Mouse (Mus musculus) cerebellum, adult 18-20 months (tissue): Measurements from ENCODE around the gene Inka2.
"Not testable (repeated sequence)": the region's sequence is repeated elsewhere in the genome, so short reads cannot be mapped to it uniquely, and the experiment has no call there.

Source experiments
- DNase-seq, 2 experiments: peaks; one replicate each; pipeline ENCODE4 v3.0.0; 2021

Gene Inka2

DNA sequence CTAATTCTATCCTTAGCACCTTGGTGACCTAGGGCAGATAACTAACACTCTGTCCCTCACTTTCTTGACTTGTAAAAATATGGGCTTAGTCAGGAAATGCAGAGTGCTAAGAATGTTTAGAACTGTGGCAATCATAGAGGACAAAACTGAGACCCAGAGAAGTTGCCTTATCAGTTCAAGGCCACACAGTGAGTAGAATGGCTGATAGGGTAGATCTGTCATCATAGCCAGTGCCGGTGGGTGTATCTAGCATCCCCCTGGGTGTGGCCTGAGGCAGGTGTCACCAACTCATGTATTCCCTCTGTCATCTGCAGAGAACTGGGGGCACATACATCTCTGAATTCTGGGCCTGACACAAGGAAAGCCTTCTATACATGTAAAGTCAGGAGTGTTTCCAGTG lies 6.1 kb upstream of the Inka2 start:
- DNase-seq: no peak

DNA sequence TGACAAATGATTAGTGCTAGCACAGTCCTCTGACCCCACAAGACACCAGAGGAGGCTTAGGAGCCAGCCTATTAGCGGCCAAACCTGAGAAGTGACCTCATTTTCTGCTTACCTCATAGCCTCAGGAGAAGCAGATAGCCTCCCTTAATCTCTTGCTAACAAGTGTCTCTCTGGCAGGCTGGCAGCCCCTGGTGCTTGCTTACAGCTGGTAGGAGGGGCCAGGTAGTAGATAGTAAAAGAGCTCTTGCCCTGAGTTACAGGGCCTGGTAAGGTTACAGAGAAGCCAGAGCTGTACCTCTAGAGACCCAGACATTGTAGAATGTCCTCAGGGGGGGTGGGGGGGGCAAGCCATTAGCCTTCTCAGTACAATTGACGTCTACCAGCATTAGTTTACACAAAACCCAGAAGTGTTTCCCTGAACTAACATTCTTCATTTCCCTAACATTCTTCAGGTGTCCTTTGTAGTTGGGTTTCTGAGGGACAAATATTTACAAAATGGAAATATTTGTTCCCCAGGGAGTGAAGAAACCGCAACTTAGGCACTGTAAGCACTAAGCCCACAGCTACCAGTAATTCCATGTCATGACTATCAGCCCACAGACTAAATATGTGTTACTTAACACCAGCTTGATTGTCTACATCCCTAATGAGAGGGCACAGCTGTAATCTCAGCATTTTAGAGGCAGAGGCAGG lies 5.0 kb upstream of the Inka2 start:
- no peak for DNase-seq

DNA sequence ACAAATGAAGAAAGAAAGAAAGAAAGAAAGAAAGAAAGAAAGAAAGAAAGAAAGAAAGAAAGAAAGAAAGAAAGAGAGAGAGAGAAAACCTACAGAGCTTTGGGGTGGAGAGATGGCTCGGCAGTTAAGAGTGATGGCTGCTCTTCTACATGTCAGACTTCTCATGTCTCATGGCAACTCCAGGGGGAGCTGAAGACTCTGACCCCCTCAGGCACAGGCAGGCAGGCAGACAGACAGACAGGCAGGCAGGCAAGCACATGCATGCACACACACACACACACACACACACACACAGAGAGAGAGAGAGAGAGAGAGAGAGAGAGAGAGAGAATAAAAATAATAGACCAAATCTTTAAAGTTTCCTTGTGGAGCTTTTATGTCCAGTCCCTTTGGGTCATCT lies 3.6 kb upstream of the Inka2 start:
- DNase-seq: not testable (repeated sequence)

DNA sequence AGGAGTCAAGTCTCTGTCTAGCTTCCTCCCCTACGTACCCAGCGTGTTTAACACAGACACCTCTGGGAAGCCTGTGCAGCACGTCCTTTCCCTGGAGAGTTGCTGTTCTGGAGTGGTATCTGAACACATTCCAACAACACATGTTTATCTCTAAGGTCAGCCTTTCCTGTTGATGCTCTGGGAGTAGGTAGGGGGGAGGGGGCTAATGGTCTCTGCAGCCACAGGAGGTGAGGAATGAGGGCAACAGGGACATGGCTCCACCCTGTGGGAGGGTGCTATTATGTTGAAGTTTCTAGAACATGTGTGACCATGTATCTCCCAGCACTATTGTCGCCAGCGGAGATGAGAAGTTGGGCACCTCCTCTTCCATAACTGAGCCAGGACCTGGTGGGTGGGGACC lies 3.0 kb upstream of the Inka2 start:
- no peak for DNase-seq

DNA sequence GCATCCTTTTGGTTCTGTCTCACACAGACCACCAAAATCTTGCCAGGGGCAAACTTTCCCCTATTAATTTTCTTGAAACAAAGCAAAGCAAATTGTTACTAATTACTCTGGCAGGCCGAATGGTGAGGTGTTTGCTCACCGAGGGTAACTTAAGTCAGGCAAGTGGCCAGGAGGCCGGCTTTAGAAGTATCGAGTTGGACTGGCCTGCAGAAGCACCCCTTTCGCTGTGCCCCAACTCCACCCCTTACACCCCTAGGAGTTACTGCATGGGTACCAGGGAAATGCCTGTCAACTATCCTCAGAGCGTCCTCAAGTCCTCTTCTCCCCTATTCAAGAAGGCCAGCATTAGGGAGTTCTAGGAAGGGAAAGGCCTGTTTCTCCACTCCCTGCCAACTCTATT lies 828 bp upstream of the Inka2 start:
- no peak for DNase-seq

DNA sequence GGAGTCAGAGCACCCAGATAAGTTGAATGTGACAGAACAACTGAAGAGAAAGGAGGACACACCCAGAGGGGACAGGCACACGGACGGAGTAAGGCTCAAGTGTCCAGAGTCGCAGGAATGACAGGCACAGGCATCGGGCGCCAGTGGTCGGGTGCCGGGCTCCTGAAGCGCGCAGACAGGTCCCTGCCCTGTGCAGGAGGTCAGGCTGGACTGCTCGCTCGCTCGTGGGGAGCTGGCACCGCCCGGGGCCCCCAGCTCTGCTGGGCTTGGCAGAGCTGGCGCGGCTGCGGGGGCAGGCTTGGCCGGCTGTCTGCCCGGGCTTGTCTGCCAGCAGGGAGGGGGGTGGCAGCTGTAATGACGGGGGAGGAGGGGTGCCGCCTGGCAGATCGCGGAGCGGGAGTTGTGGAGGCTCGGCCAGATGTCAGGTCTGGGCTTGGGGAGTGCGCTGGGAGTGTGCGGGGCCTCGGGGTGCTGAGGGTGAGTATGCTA lies 706 bp downstream of the Inka2 start:
- peak; percentile 84 to 86 for DNase-seq

DNA sequence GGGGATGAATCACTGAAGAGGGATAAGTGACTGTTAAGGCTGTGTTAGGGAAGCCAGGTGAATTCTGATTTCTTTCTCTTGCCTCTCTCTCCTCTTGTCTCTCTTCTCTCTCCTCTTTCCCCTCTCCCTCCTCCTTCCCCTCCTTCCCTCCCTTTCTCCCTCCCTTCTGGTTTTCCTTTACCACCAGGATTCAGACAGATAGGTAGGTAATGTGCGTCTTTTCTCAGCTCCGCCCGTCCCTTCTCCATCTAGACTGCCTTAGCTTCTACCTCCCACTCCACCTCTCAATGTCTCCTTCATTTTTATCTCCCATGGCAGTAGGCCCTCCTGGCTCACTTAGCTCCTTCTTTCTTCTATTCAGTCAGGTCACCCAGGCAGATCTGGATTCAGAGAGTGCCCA lies 1.2 kb downstream of the Inka2 start:
- no peak for DNase-seq

DNA sequence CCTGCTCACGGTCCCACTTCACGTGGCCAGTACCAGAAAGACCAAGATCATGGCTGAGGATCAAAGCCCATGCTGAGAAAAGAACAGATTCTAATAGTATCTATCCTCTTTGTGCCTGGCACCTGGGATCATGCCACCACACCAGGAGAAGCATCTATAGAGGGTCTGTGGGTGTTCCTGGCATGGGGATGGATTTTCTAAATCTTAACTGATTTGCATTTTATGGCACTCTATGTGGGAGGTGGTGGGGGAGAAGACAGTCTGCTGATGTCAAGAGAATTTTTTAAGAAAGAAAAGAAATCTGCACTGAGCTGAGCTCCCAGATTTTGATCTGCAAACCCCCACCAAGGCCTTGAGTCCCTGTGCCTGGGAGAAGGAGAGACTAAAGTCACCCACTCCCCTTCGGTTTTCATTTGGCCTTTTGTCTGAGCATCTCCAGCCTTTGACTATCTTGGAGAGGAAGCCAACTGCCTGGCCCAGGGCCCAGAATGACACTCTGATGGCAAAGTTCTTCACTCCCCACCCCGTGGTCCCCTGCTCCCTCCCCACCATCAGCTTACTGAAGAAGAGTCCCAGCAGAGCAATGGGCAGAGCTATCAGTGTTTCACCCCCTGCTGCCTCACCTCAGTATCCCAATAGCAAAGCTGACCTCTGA lies 2.1 kb downstream of the Inka2 start:
- DNase-seq: peak; percentile 53 to 57

DNA sequence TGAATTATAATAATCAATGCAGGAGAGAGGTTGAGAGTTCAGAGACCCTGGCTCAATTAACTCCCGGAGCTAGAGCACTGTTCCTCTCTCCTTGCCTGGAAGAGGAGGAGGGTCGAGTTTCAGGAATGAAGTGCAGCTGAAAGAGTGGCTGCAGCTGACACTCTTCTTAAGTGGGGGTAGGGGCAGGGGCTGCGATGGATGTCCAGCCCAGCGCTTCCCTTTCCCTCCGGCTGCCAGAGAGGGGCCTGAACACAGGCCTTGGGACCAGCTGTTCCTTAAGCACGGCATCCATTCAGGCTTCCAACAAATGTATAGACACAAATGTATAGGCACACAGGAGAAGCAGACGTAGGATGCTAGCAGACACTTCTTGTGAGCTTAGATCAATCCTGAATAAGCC lies 3.2 kb downstream of the Inka2 start:
- DNase-seq: no peak

DNA sequence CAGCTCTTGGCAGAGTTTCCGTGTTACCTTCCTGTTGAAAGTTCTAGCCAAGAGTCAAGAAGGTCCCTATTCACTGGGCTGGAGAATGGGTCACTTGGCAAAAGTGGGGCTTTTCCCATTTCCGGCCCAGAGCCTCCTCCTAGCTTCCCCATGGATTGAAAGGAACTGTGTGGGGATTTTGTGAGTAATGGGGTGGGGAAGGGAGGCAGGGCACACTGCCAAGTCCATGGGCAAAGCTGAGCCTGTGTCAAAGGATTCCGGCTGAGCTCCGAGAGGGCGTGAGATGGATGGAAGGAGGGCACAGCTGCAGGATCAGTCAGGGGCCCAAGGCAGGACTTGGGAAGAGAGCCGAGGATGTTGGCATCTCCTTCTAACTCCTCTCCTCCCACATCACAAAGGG lies 5.8 kb downstream of the Inka2 start:
- peak; percentile 44 to 48 for DNase-seq

DNA sequence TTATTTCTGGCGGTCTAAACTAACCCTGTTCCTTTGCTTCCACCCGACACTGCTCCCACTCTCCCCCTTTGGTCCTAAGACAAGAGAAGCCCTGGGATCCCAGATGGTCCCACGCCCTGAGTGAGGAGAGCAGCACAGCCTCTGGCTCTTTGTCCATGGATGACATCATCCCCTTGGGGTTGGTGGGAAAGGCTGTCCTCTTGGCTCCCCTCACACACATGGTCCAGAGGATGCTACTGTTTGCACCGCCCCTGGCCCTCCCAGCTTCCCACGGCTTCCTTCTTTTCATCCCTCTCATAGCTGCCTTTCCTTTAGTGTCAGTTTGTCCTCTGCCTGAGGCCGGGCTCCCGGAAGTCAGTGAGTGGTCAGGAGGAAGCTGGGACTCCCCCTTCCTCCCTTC lies 7.3 kb downstream of the Inka2 start:
- peak in 1 of 2 experiments; percentile 49 for DNase-seq

DNA sequence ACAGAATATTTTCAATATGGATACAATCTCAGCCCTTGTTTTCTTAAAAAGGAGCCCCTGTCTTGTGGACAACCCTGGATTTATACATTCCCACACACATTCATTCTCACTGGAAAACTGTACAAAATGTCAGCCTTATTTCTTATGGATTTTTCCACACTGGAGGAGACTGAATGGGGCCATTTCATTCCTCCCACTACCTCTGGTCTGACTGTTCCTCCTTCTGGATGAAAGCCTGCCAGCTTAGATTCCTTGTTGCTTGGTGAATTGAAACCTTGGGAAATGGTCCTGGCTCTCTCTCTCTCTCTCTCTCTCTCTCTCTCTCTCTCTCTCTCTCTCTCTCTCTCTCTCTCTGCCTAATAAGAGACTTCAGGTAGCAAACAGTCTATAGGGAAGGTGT lies 8.4 kb downstream of the Inka2 start:
- no peak for DNase-seq

DNA sequence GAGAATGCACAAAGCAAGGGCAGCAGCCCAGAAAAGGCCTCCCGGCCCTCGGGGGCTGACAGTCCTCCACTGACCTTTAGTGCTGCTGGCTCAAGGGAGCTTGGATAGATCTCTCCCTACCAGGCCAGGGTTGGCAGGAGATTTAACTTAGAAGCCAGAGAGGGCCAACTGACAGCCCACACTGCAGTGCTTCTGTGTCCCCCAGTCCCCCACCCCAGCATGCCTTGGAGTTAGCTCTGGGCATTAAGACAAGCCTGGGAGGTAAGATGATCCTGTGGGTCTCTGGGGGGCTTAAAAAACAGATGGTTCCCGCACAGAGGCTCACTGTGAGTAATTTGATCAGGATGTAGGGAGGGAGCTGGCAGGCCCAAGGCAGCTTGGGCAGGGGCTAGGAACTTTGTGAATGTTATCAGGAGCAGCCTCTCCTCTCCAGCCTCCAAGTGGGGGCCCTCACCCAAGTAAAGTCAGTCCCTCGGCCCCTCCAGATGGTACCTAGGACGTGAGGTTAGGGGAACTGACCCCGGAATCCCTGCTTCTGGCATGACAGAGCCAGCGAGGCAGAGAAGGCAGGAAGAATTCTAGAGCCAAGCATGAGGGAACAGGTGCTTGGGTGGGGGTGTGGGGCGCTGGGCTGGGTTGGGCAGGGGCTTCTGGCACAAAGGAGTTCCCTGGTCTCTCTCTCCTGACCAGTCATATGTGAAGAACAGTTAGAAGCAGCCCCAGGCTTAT lies 9.9 kb downstream of the Inka2 start:
- peak in 1 of 2 experiments; percentile 41 for DNase-seq

DNA sequence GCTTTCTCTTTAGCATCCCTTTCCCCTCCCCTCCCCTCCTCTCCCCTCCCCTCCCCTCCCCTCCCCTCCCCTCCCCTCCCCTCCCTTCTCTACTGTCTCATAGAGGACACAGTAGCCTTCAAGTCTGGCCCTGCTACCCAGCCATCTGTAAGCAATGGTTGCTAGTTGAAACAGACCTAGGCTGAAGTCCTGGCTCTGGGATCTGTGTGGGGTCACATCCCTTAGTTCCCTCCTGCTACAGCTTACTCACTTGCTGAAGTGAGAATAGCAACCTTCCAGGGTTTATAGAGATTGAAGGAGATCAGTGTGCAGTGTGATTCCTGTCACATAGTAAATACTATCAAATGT lies 10.4 kb downstream of the Inka2 start:
- DNase-seq: no peak

DNA sequence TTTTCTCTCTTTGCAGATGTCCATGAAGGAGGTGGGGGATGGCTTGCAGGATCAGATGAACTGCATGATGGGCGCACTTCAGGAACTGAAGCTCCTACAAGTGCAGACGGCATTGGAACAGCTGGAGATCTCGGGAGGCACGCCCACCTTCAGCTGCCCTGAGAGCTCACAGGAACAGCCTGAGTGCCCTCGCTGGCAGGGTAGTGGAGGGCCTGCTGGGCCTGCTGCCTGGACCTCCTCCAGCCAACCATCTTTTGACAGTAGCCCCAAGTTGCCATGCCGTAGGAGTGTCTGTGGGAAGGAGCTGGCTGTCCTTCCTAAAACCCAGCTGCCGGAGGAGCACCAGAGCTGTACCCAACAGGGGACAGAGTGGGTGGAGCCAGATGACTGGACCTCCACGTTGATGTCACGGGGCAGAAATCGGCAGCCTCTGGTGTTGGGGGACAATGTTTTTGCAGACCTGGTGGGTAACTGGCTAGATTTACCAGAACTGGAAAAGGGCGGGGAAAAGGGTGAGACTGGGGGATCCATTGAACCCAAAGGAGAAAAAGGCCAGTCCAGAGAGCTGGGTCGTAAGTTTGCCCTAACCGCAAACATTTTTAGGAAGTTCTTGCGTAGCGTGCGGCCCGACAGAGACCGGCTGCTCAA lies 12.1 kb downstream of the Inka2 start:
- no peak for DNase-seq

DNA sequence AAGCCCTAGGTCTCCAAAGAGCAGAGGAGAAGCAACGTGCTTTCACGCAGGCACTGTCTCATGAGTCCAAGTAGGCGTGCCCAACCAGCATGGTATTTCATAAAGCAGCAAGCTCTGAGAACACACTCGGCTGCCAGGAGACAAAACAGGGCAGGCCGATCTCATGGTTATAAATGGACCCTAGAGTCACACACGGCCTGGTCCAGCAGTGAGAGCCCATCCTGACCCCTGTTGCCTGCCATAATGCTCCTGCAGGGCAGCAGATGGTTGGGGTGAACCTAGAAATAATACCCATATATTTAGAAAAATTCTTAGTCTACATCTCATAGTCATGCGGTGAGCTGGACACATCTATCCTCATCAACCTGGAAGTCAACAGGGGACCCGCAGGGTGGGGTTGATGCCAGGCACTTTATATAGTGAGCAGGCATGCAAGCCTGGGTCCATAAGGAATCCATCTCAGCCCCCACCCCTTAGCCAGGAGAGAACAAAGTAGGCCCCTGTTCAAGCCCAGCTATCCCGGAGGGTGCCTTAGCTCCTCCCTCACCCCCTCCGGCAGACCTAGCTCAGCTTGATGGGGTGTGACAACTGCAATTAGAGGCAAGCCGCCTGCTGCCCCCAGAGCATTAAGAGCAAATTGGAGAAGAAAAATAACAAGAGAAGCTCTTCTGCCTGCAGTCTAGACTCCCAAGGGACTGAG lies 13.6 kb downstream of the Inka2 start:
- peak in 1 of 2 experiments; percentile 54 for DNase-seq

DNA sequence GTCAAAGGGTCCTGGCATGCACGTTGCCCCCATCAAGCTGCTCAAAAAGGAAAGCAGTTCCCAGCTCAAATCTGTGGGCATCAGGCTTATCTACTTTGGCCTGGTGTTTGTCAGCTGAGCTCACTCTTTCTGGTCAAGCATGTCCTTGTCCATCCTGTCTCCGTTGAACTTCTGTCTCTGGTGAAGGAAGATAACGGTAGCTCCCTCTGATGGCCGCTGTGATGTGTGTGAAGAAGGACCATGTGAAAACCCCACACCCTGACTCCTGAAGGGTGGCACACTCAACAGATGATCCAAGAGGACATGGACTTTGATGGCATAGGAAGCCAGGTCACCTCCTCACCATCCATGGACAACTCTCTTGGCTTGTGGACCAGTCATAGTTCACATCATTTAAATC lies 14.3 kb downstream of the Inka2 start:
- DNase-seq: no peak

DNA sequence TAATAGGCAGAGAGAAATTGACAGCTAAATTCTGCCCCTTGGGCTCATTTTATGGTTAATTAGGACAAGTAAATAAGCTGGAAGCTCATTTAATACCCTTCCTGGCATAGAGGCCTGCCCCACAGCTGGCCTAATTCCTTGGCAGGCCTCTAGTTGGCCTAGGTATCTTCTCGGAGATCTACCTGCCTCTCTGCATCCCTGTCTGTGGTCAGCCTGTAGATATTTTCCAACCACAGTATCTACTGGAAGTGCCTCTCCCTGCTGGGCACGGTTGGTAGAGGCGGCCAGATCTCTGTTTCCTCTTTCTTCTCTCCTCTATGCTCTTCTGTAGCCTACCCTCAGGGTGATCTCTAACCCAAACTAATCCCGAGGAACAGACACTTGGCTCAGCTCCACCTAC lies 15.6 kb downstream of the Inka2 start:
- no peak for DNase-seq

DNA sequence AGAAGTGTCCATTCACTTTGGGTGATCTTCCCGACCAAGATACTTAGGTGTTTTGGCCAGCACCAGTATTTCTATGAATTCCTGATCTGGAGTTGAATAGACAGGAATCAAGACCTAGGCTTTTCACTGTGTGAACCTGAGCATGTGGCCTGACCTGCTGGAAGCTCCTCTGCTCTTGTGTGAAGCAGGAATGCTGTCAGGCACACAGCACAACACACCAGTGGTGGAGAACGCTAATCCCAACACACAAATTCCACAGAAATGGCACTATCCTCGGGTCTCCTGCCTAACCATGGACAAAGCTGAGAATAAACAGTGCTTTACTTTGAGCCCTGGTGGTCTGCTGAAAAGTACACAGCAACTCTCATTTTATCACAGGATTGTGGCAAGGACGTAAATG lies 16.1 kb downstream of the Inka2 start:
- DNase-seq: no peak

DNA sequence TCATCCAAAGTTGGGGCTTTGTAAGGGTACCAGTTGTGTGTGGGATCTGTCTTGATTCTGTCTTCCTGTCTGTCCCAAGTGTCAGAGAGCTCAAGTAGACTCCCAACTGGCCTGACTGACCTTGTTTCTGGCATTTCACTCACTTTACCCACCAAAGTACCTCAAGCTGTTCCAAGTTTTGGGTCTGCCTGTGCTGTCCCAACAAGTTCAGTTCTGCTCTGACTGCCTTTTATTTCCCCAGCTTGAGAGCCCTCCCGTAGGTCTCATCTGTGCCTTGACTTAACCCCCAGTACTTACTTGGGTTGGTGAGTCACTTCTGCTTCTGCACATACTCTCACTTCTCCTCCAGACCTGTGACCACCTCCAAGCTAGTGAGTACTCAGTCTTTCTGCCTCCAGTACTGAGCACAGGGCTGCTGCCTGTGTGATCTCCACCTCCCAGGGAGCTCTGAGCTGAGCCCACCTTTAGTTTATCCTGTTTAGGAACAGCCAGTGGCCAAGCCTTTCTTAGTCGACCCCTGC lies 17.3 kb downstream of the Inka2 start:
- no peak for DNase-seq

DNA sequence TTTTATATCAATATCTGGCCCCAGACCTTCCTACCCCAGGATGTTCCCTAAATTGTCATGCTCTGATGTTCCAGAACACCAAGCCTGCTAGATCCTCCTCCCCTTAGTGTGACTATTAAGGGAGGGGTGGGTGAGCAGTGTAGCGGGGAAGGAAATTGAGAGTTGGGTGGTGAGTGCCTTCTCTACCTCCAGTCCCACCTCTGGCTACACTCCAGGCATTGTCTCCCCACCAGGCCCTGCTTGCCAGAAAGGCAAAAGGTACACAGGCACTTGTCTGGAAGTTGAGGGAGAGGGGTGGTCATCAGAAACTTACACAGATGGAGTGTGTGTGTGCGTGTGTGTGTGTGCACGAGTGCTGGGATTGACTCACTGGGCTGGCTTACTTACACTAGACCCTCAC lies 18.1 kb downstream of the Inka2 start:
- no peak for DNase-seq

DNA sequence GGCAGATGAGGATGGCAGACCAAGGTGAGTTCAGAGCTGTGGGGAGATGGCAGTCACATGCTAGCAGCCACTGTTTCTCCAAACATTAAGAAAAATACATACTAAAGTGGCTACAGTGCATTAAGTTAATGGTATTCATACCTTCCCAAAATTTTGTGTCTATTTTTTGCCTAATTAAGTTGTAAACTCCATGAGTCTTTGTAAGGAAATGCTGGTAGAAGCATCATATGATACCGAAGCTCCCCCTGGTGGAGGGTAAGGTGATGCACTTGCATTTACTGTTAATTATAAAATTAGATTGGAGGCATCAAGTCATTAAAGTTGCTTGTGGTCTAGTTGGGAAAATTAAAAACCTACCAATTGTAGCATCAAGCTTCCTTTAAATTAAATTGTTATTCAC lies 21.6 kb downstream of the Inka2 start:
- peak; percentile 71 to 81 for DNase-seq

DNA sequence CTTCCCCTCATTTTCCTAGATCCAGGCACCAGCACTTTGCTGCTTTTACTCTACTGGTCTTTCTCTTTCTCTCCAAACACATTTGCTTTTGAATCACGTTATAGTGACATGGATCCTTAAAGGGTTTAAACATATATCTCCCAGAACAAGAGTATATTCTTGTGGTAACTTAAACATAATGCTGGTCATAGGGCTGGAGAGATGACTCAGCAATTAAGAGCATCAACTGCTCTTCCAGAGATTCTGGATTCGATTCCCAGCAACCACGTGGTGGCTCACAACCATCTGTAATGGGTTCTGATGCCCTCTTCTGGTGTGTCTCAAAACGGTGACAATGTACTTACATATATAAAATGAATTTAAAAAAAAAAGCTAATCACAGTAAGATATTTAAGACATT lies 28.0 kb downstream of the Inka2 start:
- DNase-seq: no peak
